Mouse (Mus musculus) urinary bladder, postnatal 25 days (tissue): ENCODE measurements around the gene Arhgap4.

Experiments
- DNase-seq: peaks from one replicate; pipeline ENCODE4 v3.0.0; 2022; ENCODE audit warnings: low spot score

Arhgap4 gene

GRCm38 (mm10) chrX:73921823-73922549 lies at the start of gene Arhgap4, which contains the start of gene Naa10:
Gene Arhgap4 (minus strand): TSS chrX:73921870.
Gene Naa10 (minus strand): TSS chrX:73921944.
- DNase-seq = peak; percentile 78

DNA sequence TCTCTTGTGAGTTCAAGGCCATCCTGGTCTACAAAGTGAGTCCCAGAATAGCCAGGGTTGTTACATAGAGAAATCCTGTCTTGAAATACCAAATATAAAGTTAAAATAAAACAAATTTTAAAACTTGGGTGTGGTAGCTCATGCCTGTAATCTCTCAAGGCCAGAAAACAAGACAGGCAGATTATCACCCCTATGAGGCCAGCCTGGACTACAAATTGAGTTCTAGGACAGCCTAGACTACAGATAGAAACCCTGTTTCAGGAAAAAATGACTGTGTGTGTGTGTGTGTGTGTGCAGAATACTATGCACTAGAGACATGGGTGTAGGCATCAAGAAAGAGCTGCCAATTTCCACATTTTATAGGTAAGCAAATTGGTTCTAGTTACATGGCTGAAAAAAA lies 49.1 kb upstream of the Arhgap4 start:
- DNase-seq = no peak

DNA sequence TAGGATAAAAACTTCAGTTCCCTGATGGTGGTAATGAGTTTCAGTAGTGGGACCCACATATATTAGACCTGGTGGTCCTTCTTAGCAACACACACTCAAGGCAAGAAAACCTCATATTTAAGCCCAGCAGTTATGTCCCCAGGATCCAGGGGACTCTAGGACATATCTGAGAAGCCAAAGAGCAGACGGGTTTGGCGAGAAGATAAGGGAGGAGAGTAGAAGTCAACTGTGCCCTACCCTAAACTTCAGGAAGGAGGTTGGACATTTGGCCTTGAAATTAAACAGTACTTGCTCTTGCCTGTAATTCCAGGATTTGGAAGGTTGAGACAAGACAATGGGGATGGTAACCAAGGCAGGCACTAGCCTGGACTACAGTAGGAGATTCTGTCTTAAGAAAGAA lies 48.1 kb upstream of the Arhgap4 start:
- no peak for DNase-seq

DNA sequence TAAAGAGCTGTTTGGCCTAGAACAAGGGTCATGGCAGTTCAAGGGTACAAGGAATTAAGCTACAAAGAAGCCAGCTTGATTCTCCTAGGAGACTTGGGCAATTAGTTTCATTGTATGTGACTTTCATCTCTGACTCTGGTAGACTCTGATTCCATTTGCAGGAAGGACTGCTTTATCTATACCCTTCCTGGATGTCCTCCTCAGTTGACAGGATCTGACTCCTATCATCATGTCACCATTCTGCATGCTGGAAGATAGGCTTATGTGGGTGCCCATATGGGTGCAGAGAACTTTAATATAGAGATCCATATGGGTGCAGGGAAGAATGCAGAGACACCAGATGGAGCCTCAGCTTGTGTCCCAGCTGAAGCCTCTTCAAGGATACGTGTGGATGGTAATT lies 47.5 kb upstream of the Arhgap4 start:
- no peak for DNase-seq

- peak; percentile 75 for DNase-seq
These were observed 45.8 kb upstream of the Arhgap4 start for GRCm38 (mm10) chrX:73967177-73968075.

- DNase-seq = peak; percentile 77
These were observed 44.8 kb upstream of the Arhgap4 start, which contains the start of gene Hcfc1 for GRCm38 (mm10) chrX:73966248-73967176. Gene Hcfc1 (minus strand): TSS chrX:73966357.

GRCm38 (mm10) chrX:73965307-73965706 lies 43.6 kb upstream of the Arhgap4 start:
- peak; percentile 30 for DNase-seq

- no peak for DNase-seq
These were observed 42.7 kb upstream of the Arhgap4 start for GRCm38 (mm10) chrX:73964363-73964762.

GRCm38 (mm10) chrX:73954988-73955387 lies 33.3 kb upstream of the Arhgap4 start:
- DNase-seq = no peak

DNA sequence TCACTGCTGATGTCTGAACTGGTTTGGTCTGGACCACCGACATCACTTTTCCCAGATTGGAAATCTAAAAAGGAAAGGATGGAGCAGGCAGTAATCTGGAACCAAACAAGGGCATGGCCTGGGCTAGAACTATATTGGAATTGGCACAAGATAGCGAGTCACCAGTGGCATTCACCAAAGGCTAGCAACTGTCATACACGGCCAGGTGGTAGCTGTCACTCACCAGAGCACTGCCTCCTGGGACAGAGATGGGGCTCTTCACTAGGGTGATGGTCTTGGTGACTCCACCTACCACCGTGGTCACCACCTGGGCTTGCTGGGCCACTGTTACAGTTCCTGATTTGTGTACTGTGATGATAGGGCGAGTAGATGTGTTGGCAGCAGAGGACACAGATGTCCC lies 30.9 kb upstream of the Arhgap4 start:
- no peak for DNase-seq

DNA sequence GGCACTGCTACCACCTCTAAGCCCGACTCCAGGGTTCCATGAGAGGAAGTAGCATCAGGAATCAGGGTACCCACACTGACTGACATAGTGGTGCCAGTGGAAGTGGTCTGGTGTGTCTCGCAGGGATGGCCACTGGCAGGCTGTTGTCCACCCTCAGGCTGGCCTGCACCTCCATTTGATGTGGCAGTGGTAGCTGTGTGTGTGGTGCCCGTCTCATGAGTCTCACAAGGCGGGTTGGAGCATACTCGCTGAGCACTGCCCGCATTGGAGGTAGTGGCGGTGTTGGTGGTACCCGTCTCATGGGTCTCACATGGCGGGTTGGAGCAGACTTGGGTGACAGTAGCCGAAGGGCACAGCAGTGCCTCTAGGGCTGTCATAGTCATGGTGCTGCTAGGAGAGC lies 27.7 kb upstream of the Arhgap4 start:
- no peak for DNase-seq

DNA sequence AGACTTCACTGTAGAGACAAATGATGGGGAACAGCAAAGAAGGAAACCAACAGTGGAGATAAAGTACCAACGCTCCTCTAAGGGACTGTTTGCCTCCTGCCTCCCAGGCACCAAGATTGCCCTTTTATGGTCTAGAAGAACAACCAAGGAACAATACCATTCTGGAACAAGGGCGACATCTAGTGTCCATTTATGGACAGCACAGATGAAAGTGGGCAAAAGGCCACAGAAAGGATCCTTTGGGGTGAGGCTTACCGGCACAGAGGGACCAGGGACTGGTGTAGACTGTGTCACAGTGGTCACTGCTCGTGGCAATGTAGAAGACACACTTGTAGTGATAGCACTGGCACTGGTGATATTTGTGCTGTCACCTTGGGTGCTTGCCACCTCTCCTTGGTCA lies 27.0 kb upstream of the Arhgap4 start:
- DNase-seq = peak; percentile 19

GRCm38 (mm10) chrX:73946896-73947295 lies 25.2 kb upstream of the Arhgap4 start:
- no peak for DNase-seq

DNA sequence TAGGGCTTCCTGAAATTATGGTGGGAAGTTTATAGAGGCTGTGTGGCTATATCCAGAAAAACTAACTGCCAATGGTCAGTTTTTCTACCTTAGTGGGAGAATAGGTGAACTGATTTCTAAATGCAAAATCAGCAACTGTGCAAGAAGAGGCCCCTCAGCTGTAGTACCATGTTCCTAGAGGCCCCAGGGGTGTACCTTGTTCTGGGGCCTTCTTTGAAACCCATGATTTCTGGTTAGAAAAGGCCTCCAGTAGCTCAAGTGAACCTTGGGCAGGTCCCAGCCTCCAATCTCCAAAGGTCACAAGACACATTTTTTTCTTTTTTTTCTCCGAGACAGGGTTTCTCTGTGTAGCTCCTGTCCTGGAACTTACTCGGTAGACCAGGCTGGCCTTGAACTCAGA lies 20.6 kb upstream of the Arhgap4 start:
- no peak for DNase-seq

- no peak for DNase-seq
These were observed 20.2 kb upstream of the Arhgap4 start for GRCm38 (mm10) chrX:73941860-73942259.

- no peak for DNase-seq
These were observed 10.2 kb upstream of the Arhgap4 start for GRCm38 (mm10) chrX:73931871-73932270.

GRCm38 (mm10) chrX:73930402-73931062 lies 8.9 kb upstream of the Arhgap4 start, which contains the start of gene Renbp:
Gene Renbp (minus strand): TSS chrX:73930850.
- DNase-seq = peak; percentile 29

DNA sequence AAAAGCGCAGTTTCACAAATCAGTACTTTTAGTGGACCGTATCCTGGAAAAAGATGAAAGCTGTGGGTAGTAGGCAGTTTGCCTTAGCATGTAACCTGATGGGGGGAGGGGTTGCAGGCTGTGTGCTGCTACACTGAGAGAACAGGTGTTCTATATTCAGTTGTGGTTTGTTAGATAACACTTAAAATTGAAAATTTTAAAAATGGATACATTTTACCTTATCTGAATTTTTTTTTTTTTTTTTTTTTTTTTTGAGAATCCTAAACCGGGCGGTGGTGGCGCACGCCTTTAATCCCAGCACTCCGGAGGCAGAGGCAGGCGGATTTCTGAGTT lies 846 bp upstream of the Arhgap4 start:
- DNase-seq = no peak

GRCm38 (mm10) chrX:73921285-73921822 lies 316 bp downstream of the Arhgap4 start:
- no peak for DNase-seq

DNA sequence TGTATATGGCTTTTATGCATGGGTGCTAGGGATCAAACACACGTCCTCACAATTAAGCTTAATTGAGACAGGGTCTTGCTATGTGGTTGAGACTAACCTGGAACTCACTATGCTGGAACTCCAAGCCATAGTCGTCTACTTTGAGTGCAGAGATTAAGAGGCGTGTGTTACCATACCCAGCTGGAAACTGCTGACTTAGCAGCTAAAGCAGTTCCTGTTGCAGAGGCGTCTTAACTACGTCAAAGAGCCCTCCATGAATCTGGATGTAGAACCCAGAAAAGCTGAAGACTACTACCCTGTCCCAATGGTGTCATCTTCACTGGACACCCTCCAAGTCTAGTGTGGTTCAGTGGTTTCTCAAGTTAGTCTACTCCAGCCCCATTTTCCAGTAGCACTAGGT lies 3.0 kb downstream of the Arhgap4 start:
- DNase-seq = no peak

DNA sequence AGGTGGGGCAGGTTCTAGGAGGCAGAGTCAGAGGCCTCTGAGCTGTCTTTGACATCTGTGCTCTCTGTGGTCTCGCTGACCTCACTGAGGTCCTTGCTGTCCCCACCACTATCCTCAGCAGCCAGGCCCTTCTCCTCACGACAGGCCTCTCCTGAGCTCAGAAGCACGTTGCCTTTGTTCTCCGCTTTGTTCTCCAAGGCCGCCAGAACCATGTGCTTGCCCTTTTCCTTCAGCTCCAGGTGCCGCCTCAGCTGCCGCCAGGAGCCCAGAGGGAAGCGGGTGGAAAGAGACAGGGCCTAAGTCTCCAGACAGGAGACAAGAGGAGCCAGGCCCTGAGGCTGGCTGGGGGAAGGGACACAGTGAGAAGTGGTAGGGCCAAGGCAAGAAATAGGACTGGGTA lies 4.7 kb downstream of the Arhgap4 start:
- DNase-seq = no peak
